Mouse (Mus musculus): Measurements from ENCODE around the gene Megf11. TPM values are rescaled to one million over a fixed set of nuclear protein-coding genes. Genes with fewer than 3 reads are reported as not detected.

Gene Megf11
- 0.70 and 0.92 TPM in 2 replicates for polyA plus RNA-seq (2014; fragmentation: Nextera tagmentation; extraction: Ambion mirVana)

GRCm38 (mm10) chr9:64385511-64386465 lies at the start of gene Megf11:
Gene Megf11, plus strand, starts transcription at chr9:64385626.
- H3K4me2 ChIP-seq (ENCODE audit: low read length): peak within 1 kb of the TSS; percentile 100
- ATAC-seq (ENCODE audit: insufficient number of reproducible peaks, insufficient read depth, low FRiP score, low read depth): no peak
- no peak within 1 kb of the TSS for H3K27ac ChIP-seq (replicated peaks in 1 of 2; ENCODE audit: control insufficient read depth in 1 of 2, insufficient read depth in 1 of 2, low read depth in 2 of 2, low read length in 2 of 2)
- peaks cover 7 to 19% of the 10 kb centered on the region in 2 experiments for H3K4me1 ChIP-seq (ENCODE audit: control insufficient read depth in 2 of 2, insufficient read depth in 2 of 2, low read length in 2 of 2)
- under 1% methylated on average over 93 of the region's 93 CpGs for whole genome bisulfite sequencing
- peak within 1 kb of the TSS; percentile 54 to 65 for H3K4me3 ChIP-seq (ENCODE audit: control insufficient read depth in 1 of 2, insufficient read depth in 1 of 2, low read depth in 1 of 2, low read length in 2 of 2)
- H3K9ac ChIP-seq (ENCODE audit: low read length): peak within 1 kb of the TSS; percentile 62
- H3K36me3 ChIP-seq (ENCODE audit: control insufficient read depth, insufficient read depth, low read length): no peaks in the 10 kb centered on the region
- H3K27me3 ChIP-seq (ENCODE audit: control insufficient read depth, insufficient read depth, low read length): peaks cover 58% of the 10 kb centered on the region
- H3K9me3 ChIP-seq (ENCODE audit: control insufficient read depth, low read length): no peaks in the 10 kb centered on the region

- Histone ChIP-seq H3K27ac (replicated peaks in 1 of 2; ENCODE audit: control insufficient read depth in 1 of 2, insufficient read depth in 1 of 2, low read depth in 2 of 2, low read length in 2 of 2) (no peak overlapping the region), H3K9ac (ENCODE audit: low read length) (no peak overlapping the region), H3K36me3 (ENCODE audit: control insufficient read depth, insufficient read depth, low read length) (peaks cover 34% of the 10 kb centered on the region), H3K4me3 (ENCODE audit: control insufficient read depth in 1 of 2, insufficient read depth in 1 of 2, low read depth in 1 of 2, low read length in 2 of 2) (no peak overlapping the region), H3K4me1 (ENCODE audit: control insufficient read depth in 2 of 2, insufficient read depth in 2 of 2, low read length in 2 of 2) (peaks cover 2 to 13% of the 10 kb centered on the region in 2 experiments; a peak in 3 of 4 replicates), H3K27me3 (ENCODE audit: control insufficient read depth, insufficient read depth, low read length) (no peaks in the 10 kb centered on the region), H3K4me2 (ENCODE audit: low read length) (no peak overlapping the region), H3K9me3 (ENCODE audit: control insufficient read depth, low read length) (no peaks in the 10 kb centered on the region)
- 78% methylated on average over 6 of the region's 6 CpGs for WGBS
- ATAC-seq (ENCODE audit: insufficient number of reproducible peaks, insufficient read depth, low FRiP score, low read depth): no peak
Measured at GRCm38 (mm10) chr9:64335825-64336224, 49.6 kb upstream of the Megf11 start.

GRCm38 (mm10) chr9:64339361-64339760 lies 46.1 kb upstream of the Megf11 start:
- peak overlapping the region in 1 of 2 experiments; percentile 79; a peak in 1 of 4 replicates for H3K4me3 ChIP-seq (ENCODE audit: control insufficient read depth in 1 of 2, insufficient read depth in 1 of 2, low read depth in 1 of 2, low read length in 2 of 2)
- H3K27me3 ChIP-seq (ENCODE audit: control insufficient read depth, insufficient read depth, low read length): no peaks in the 10 kb centered on the region
- H3K4me1 ChIP-seq (ENCODE audit: control insufficient read depth in 2 of 2, insufficient read depth in 2 of 2, low read length in 2 of 2): peaks cover 0 to 9% of the 10 kb centered on the region in 2 experiments; a peak in 2 of 4 replicates
- H3K27ac ChIP-seq (replicated peaks in 1 of 2; ENCODE audit: control insufficient read depth in 1 of 2, insufficient read depth in 1 of 2, low read depth in 2 of 2, low read length in 2 of 2): peak overlapping the region in 1 of 2 experiments; percentile 99; a peak in 2 of 4 replicates
- peak overlapping the region; percentile 99; the same call in 1 of the 2 replicates for H3K9ac ChIP-seq (ENCODE audit: low read length)
- no peaks in the 10 kb centered on the region for H3K9me3 ChIP-seq (ENCODE audit: control insufficient read depth, low read length)
- peaks cover 34% of the 10 kb centered on the region for H3K36me3 ChIP-seq (ENCODE audit: control insufficient read depth, insufficient read depth, low read length)
- H3K4me2 ChIP-seq (ENCODE audit: low read length): peak overlapping the region; percentile 86
- ATAC-seq (ENCODE audit: insufficient number of reproducible peaks, insufficient read depth, low FRiP score, low read depth): no peak
- WGBS: 34% methylated on average over 8 of the region's 8 CpGs

GRCm38 (mm10) chr9:64340351-64341253 lies 44.8 kb upstream of the Megf11 start:
- WGBS: under 1% methylated on average over 85 of the region's 85 CpGs

GRCm38 (mm10) chr9:64341254-64341566 lies 44.2 kb upstream of the Megf11 start, which contains the start of gene Dis3l:
Gene Dis3l, minus strand, starts transcription at chr9:64341288.
- peaks cover 17% of the 10 kb centered on the region for H3K36me3 ChIP-seq (ENCODE audit: control insufficient read depth, insufficient read depth, low read length)
- H3K9ac ChIP-seq (ENCODE audit: low read length): peak within 1 kb of the TSS; percentile 99
- no peaks in the 10 kb centered on the region for H3K9me3 ChIP-seq (ENCODE audit: control insufficient read depth, low read length)
- H3K4me3 ChIP-seq (ENCODE audit: control insufficient read depth in 1 of 2, insufficient read depth in 1 of 2, low read depth in 1 of 2, low read length in 2 of 2): peak within 1 kb of the TSS; percentile 61 to 79
- WGBS: 11% methylated on average over 16 of the region's 16 CpGs
- peaks cover 0 to 9% of the 10 kb centered on the region in 2 experiments; a peak in 2 of 4 replicates for H3K4me1 ChIP-seq (ENCODE audit: control insufficient read depth in 2 of 2, insufficient read depth in 2 of 2, low read length in 2 of 2)
- peak within 1 kb of the TSS; percentile 86 for H3K4me2 ChIP-seq (ENCODE audit: low read length)
- no peaks in the 10 kb centered on the region for H3K27me3 ChIP-seq (ENCODE audit: control insufficient read depth, insufficient read depth, low read length)
- H3K27ac ChIP-seq (replicated peaks in 1 of 2; ENCODE audit: control insufficient read depth in 1 of 2, insufficient read depth in 1 of 2, low read depth in 2 of 2, low read length in 2 of 2): peak within 1 kb of the TSS; percentile 99
- no peak for ATAC-seq (ENCODE audit: insufficient number of reproducible peaks, insufficient read depth, low FRiP score, low read depth)

More at GRCm38 (mm10) chr9:64340351-64341253, 44.8 kb upstream of the Megf11 start:
- Histone ChIP-seq H3K27ac (replicated peaks in 1 of 2; ENCODE audit: control insufficient read depth in 1 of 2, insufficient read depth in 1 of 2, low read depth in 2 of 2, low read length in 2 of 2) (peak overlapping the region; percentile 99), H3K9me3 (ENCODE audit: control insufficient read depth, low read length) (no peaks in the 10 kb centered on the region), H3K4me3 (ENCODE audit: control insufficient read depth in 1 of 2, insufficient read depth in 1 of 2, low read depth in 1 of 2, low read length in 2 of 2) (peak overlapping the region; percentile 61 to 79), H3K36me3 (ENCODE audit: control insufficient read depth, insufficient read depth, low read length) (peaks cover 23% of the 10 kb centered on the region), H3K4me1 (ENCODE audit: control insufficient read depth in 2 of 2, insufficient read depth in 2 of 2, low read length in 2 of 2) (peaks cover 0 to 9% of the 10 kb centered on the region in 2 experiments; a peak in 2 of 4 replicates), H3K4me2 (ENCODE audit: low read length) (peak overlapping the region; percentile 86), H3K9ac (ENCODE audit: low read length) (peak overlapping the region; percentile 99), H3K27me3 (ENCODE audit: control insufficient read depth, insufficient read depth, low read length) (no peaks in the 10 kb centered on the region)
- peak; percentile 91 for ATAC-seq (ENCODE audit: insufficient number of reproducible peaks, insufficient read depth, low FRiP score, low read depth)

GRCm38 (mm10) chr9:64341671-64342070 lies 43.8 kb upstream of the Megf11 start:
- H3K9me3 ChIP-seq (ENCODE audit: control insufficient read depth, low read length): no peaks in the 10 kb centered on the region
- peak overlapping the region; percentile 86 for H3K4me2 ChIP-seq (ENCODE audit: low read length)
- peaks cover 13% of the 10 kb centered on the region for H3K36me3 ChIP-seq (ENCODE audit: control insufficient read depth, insufficient read depth, low read length)
- peaks cover 0 to 9% of the 10 kb centered on the region in 2 experiments; a peak in 2 of 4 replicates for H3K4me1 ChIP-seq (ENCODE audit: control insufficient read depth in 2 of 2, insufficient read depth in 2 of 2, low read length in 2 of 2)
- WGBS: 85% methylated on average over 8 of the region's 8 CpGs
- H3K4me3 ChIP-seq (ENCODE audit: control insufficient read depth in 1 of 2, insufficient read depth in 1 of 2, low read depth in 1 of 2, low read length in 2 of 2): peak overlapping the region in 1 of 2 experiments; percentile 79; a peak in 2 of 4 replicates
- H3K9ac ChIP-seq (ENCODE audit: low read length): peak overlapping the region; percentile 99
- no peaks in the 10 kb centered on the region for H3K27me3 ChIP-seq (ENCODE audit: control insufficient read depth, insufficient read depth, low read length)
- H3K27ac ChIP-seq (replicated peaks in 1 of 2; ENCODE audit: control insufficient read depth in 1 of 2, insufficient read depth in 1 of 2, low read depth in 2 of 2, low read length in 2 of 2): peak overlapping the region in 1 of 2 experiments; percentile 99; a peak in 1 of 4 replicates
- ATAC-seq (ENCODE audit: insufficient number of reproducible peaks, insufficient read depth, low FRiP score, low read depth): no peak

- H3K27me3 ChIP-seq (ENCODE audit: control insufficient read depth, insufficient read depth, low read length): no peaks in the 10 kb centered on the region
- no peaks in the 10 kb centered on the region for H3K36me3 ChIP-seq (ENCODE audit: control insufficient read depth, insufficient read depth, low read length)
- no peak overlapping the region for H3K4me3 ChIP-seq (ENCODE audit: control insufficient read depth in 1 of 2, insufficient read depth in 1 of 2, low read depth in 1 of 2, low read length in 2 of 2)
- 80% methylated on average over 2 of the region's 2 CpGs for WGBS
- no peak overlapping the region for H3K9ac ChIP-seq (ENCODE audit: low read length)
- no peak overlapping the region for H3K4me2 ChIP-seq (ENCODE audit: low read length)
- no peaks in the 10 kb centered on the region for H3K9me3 ChIP-seq (ENCODE audit: control insufficient read depth, low read length)
- peaks cover 0 to 9% of the 10 kb centered on the region in 2 experiments; a peak in 2 of 4 replicates for H3K4me1 ChIP-seq (ENCODE audit: control insufficient read depth in 2 of 2, insufficient read depth in 2 of 2, low read length in 2 of 2)
- ATAC-seq (ENCODE audit: insufficient number of reproducible peaks, insufficient read depth, low FRiP score, low read depth): no peak
- no peak overlapping the region for H3K27ac ChIP-seq (replicated peaks in 1 of 2; ENCODE audit: control insufficient read depth in 1 of 2, insufficient read depth in 1 of 2, low read depth in 2 of 2, low read length in 2 of 2)
Measured at GRCm38 (mm10) chr9:64343656-64344055, 41.8 kb upstream of the Megf11 start.

All from heart, embryonic 14.5 days (tissue).